Mouse (Mus musculus) hindbrain, embryonic 11.5 days (tissue): Measurements from ENCODE around the gene Dscam. TPM values are rescaled to one million over a fixed set of nuclear protein-coding genes. Genes with fewer than 3 reads are reported as not detected.

Source experiments
- ATAC-seq: fragments of 200-750 bp; cut with Nextera tagmentation; 2 replicates; pipeline ENCODE4 v1.8.0; 2017; ENCODE audit warnings: mild to moderate bottlenecking, moderate TSS enrichment, moderate library complexity; ENCODE audit not compliant: low FRiP score
- DNase-seq: peaks from one replicate; pipeline ENCODE4 v3.0.0-alpha.2; 2015; ENCODE audit warnings: low spot score
- H3K27ac ChIP-seq: fragments of 300-500 bp; sonication (generic); 2 replicates; pipeline ENCODE4 v1.5.1; 2014; ENCODE audit warnings: mild to moderate bottlenecking, low read depth, low read length
- H3K27me3 ChIP-seq: fragments of 300-500 bp; sonication (generic); 2 replicates; pipeline ENCODE4 v1.6.1; 2014; ENCODE audit warnings: mild to moderate bottlenecking, low read length, moderate library complexity, mixed read lengths; ENCODE audit not compliant: control insufficient read depth, insufficient read depth
- H3K36me3 ChIP-seq: fragments of 300-500 bp; sonication (generic); 2 replicates; pipeline ENCODE4 v1.6.1; 2014; ENCODE audit warnings: mild to moderate bottlenecking, low read length, moderate library complexity, mixed read lengths; ENCODE audit not compliant: control insufficient read depth, insufficient read depth
- H3K4me1 ChIP-seq: fragments of 300-500 bp; sonication (generic); replicated peaks from 2 replicates; pipeline ENCODE4 v1.6.1; 2014; ENCODE audit warnings: low read length, mixed read lengths; ENCODE audit not compliant: control insufficient read depth, insufficient read depth
- H3K4me2 ChIP-seq: fragments of 300-500 bp; sonication (generic); replicated peaks from 2 replicates; pipeline ENCODE4 v1.6.1; 2014; ENCODE audit warnings: mild to moderate bottlenecking, low read depth, low read length
- H3K4me3 ChIP-seq: fragments of 300-500 bp; sonication (generic); 2 replicates; pipeline ENCODE4 v1.5.1; 2014; ENCODE audit warnings: low read depth, low read length
- H3K9ac ChIP-seq: fragments of 300-500 bp; sonication (generic); 2 replicates; pipeline ENCODE4 v1.6.1; 2014; ENCODE audit warnings: low read depth, low read length
- H3K9me3 ChIP-seq: fragments of 300-500 bp; sonication (generic); 2 replicates; pipeline ENCODE4 v1.6.1; 2016; ENCODE audit warnings: low read length; ENCODE audit not compliant: control insufficient read depth
- WGBS: fragments of 180-500 bp; shearing (Covaris S2); extraction: QIAGEN DNeasy Blood & Tissue Kit; methylation state at CpG from one replicate; pipeline ENCODE4 v1.1.7; 2014; 5-methylcytosine and 5-hydroxymethylcytosine counted together
- polyA plus RNA-seq: library from polyadenylated mRNA; unstranded; fragments of >200 nt; fragmentation: Nextera tagmentation; extraction: Ambion mirVana; gene quantifications from 2 replicates; pipeline ENCODE4 v1.2.1, GENCODE M21; 2014

Dscam gene
- polyA plus RNA-seq, 1 experiment from 2014 or later = 2.0 TPM

- Histone ChIP-seq H3K27ac (no peak overlapping the region), H3K9me3 (no peaks in the 10 kb centered on the region), H3K4me3 (no peak overlapping the region), H3K27me3 (no peaks in the 10 kb centered on the region), H3K4me1 (no peaks in the 10 kb centered on the region), H3K36me3 (no peaks in the 10 kb centered on the region), H3K9ac (no peak overlapping the region), H3K4me2 (no peak overlapping the region)
- DNase-seq = no peak
- no peak for ATAC-seq
- WGBS = 87% methylated on average over 3 of the region's 3 CpGs
These were observed 530.5 kb downstream of the Dscam start for GRCm38 (mm10) chr16:96640101-96640500.

- Histone ChIP-seq H3K4me3 (no peak overlapping the region), H3K4me2 (no peak overlapping the region), H3K4me1 (no peaks in the 10 kb centered on the region), H3K9ac (no peak overlapping the region), H3K27me3 (no peaks in the 10 kb centered on the region), H3K27ac (no peak overlapping the region), H3K9me3 (no peaks in the 10 kb centered on the region), H3K36me3 (no peaks in the 10 kb centered on the region)
- ATAC-seq (no peak), DNase-seq (no peak)
- WGBS = 82% methylated on average over 2 of the region's 2 CpGs
These were observed 534.6 kb downstream of the Dscam start for GRCm38 (mm10) chr16:96635916-96636315.

- Histone ChIP-seq H3K4me3 (no peak overlapping the region), H3K4me1 (no peaks in the 10 kb centered on the region), H3K27me3 (no peaks in the 10 kb centered on the region), H3K9me3 (no peaks in the 10 kb centered on the region), H3K27ac (no peak overlapping the region), H3K9ac (no peak overlapping the region), H3K36me3 (no peaks in the 10 kb centered on the region), H3K4me2 (no peak overlapping the region)
- ATAC-seq (no peak), DNase-seq (no peak)
These were observed 535.8 kb downstream of the Dscam start for GRCm38 (mm10) chr16:96634791-96635143.

- H3K4me2 ChIP-seq = no peak overlapping the region
- no peaks in the 10 kb centered on the region for H3K9me3 ChIP-seq
- no peak overlapping the region for H3K27ac ChIP-seq
- DNase-seq (no peak), ATAC-seq (no peak)
- WGBS = 86% methylated on average over 4 of the region's 4 CpGs
- H3K9ac ChIP-seq = no peak overlapping the region
- no peaks in the 10 kb centered on the region for H3K4me1 ChIP-seq
- H3K27me3 ChIP-seq = no peaks in the 10 kb centered on the region
- H3K4me3 ChIP-seq = no peak overlapping the region
- no peaks in the 10 kb centered on the region for H3K36me3 ChIP-seq
These were observed 536.3 kb downstream of the Dscam start for GRCm38 (mm10) chr16:96634097-96634790.

- ATAC-seq (no peak), DNase-seq (no peak)
- H3K27me3 ChIP-seq = no peaks in the 10 kb centered on the region
- WGBS = 80% methylated on average over 7 of the region's 7 CpGs
- H3K9me3 ChIP-seq = no peaks in the 10 kb centered on the region
- no peak overlapping the region for H3K9ac ChIP-seq
- H3K4me2 ChIP-seq = no peak overlapping the region
- no peaks in the 10 kb centered on the region for H3K36me3 ChIP-seq
- no peak overlapping the region for H3K4me3 ChIP-seq
- no peak overlapping the region for H3K27ac ChIP-seq
- H3K4me1 ChIP-seq = no peaks in the 10 kb centered on the region
These were observed 540.3 kb downstream of the Dscam start for GRCm38 (mm10) chr16:96630241-96630640.

- H3K36me3 ChIP-seq = no peaks in the 10 kb centered on the region
- no peak overlapping the region for H3K27ac ChIP-seq
- 85% methylated on average over 5 of the region's 5 CpGs for WGBS
- H3K9ac ChIP-seq = no peak overlapping the region
- H3K27me3 ChIP-seq = no peaks in the 10 kb centered on the region
- no peaks in the 10 kb centered on the region for H3K9me3 ChIP-seq
- DNase-seq (no peak), ATAC-seq (no peak)
- H3K4me3 ChIP-seq = no peak overlapping the region
- no peaks in the 10 kb centered on the region for H3K4me1 ChIP-seq
- H3K4me2 ChIP-seq = no peak overlapping the region
These were observed 540.9 kb downstream of the Dscam start for GRCm38 (mm10) chr16:96629623-96630022.

GRCm38 (mm10) chr16:96625468-96625867 lies 545.1 kb downstream of the Dscam start:
- H3K9ac ChIP-seq = no peak overlapping the region
- DNase-seq = no peak
- no peak for ATAC-seq

GRCm38 (mm10) chr16:96624570-96625411 lies 545.8 kb downstream of the Dscam start:
- DNase-seq (no peak), ATAC-seq (no peak)
- Histone ChIP-seq H3K4me1 (no peaks in the 10 kb centered on the region), H3K27ac (no peak overlapping the region), H3K9me3 (no peaks in the 10 kb centered on the region), H3K27me3 (no peaks in the 10 kb centered on the region), H3K36me3 (no peaks in the 10 kb centered on the region), H3K9ac (no peak overlapping the region), H3K4me3 (no peak overlapping the region), H3K4me2 (no peak overlapping the region)
- 70% methylated on average over 7 of the region's 7 CpGs for WGBS

More at GRCm38 (mm10) chr16:96625468-96625867, 545.1 kb downstream of the Dscam start:
- Histone ChIP-seq H3K27me3 (no peaks in the 10 kb centered on the region), H3K27ac (no peak overlapping the region), H3K4me2 (no peak overlapping the region), H3K9me3 (no peaks in the 10 kb centered on the region), H3K36me3 (no peaks in the 10 kb centered on the region), H3K4me1 (no peaks in the 10 kb centered on the region), H3K4me3 (no peak overlapping the region)
- 67% methylated on average over 4 of the region's 4 CpGs for WGBS

- Histone ChIP-seq H3K9me3 (no peaks in the 10 kb centered on the region), H3K4me3 (no peak overlapping the region), H3K9ac (no peak overlapping the region), H3K27me3 (no peaks in the 10 kb centered on the region), H3K4me1 (no peaks in the 10 kb centered on the region), H3K36me3 (no peaks in the 10 kb centered on the region), H3K27ac (no peak overlapping the region), H3K4me2 (no peak overlapping the region)
- ATAC-seq (no peak), DNase-seq (no peak)
- 88% methylated on average over 6 of the region's 6 CpGs for WGBS
These were observed 549.7 kb downstream of the Dscam start for GRCm38 (mm10) chr16:96620861-96621260.
